8 mouse cellular contexts compared by ENCODE assay signal in genomic region chr7:143055499-143056186, GRCm38 (mm10). TPM values are rescaled to one million over a fixed set of nuclear protein-coding genes. Genes with fewer than 3 reads are reported as not detected.
A peak's percentile ranks its signal among the peaks of the same experiment; 100 is the strongest.
DNase-seq lines count a peak whose midpoint lies in the region; ATAC-seq and TF ChIP-seq lines count a peak whose summit lies in the region.

No protein-coding gene starts in this region.

- H3K36me3 ChIP-seq in kidney, postnatal 0 days (ENCODE audit: insufficient read depth, low read length) = 0 out of 2 replicates have a peak, but pooled peaks cover 3% of the 10 kb centered on the region
- H3K36me3 ChIP-seq in hindbrain, embryonic 13.5 days = no peaks in the 10 kb centered on the region
- H3K36me3 ChIP-seq in midbrain, embryonic 13.5 days = 0 out of 2 replicates have a peak, but pooled peaks cover 3% of the 10 kb centered on the region

- peak overlapping the region; percentile 79 for H3K4me2 ChIP-seq in kidney, postnatal 0 days (ENCODE audit: low read length)
- H3K4me2 ChIP-seq in hindbrain, embryonic 13.5 days = peak overlapping the region; percentile 88
- H3K4me2 ChIP-seq in midbrain, embryonic 13.5 days (replicated peaks) = peak overlapping the region; percentile 91

- TF ChIP-seq POLR2A in cortical plate, adult 2 months (IDR thresholded peaks at IDR 0.05; ENCODE audit: extremely low read depth, insufficient read depth, low read length) = no peak

- H3K27ac ChIP-seq in kidney, postnatal 0 days = peak overlapping the region; percentile 51
- peak overlapping the region; percentile 56 for H3K27ac ChIP-seq in cortical plate, adult 2 months (ENCODE audit: insufficient read depth, low read length)
- 0 out of 2 replicates have a peak overlapping the region, but pooled peaks have one; percentile 20 for H3K27ac ChIP-seq in hindbrain, embryonic 13.5 days
- no peak overlapping the region for H3K27ac ChIP-seq in midbrain, embryonic 13.5 days

- peaks cover 39% of the 10 kb centered on the region for H3K4me1 ChIP-seq in kidney, postnatal 0 days (replicated peaks; ENCODE audit: insufficient read depth, low read length)
- H3K4me1 ChIP-seq in cortical plate, adult 2 months (ENCODE audit: control insufficient read depth, insufficient read depth, low read length) = peaks cover 34% of the 10 kb centered on the region
- H3K4me1 ChIP-seq in hindbrain, embryonic 13.5 days (replicated peaks) = peaks cover 68% of the 10 kb centered on the region
- peaks cover 52% of the 10 kb centered on the region for H3K4me1 ChIP-seq in midbrain, embryonic 13.5 days (replicated peaks)

- no peak for ATAC-seq in kidney, postnatal 0 days (replicated peaks; ENCODE audit: low FRiP score, low read depth)
- no peak for ATAC-seq in hindbrain, embryonic 13.5 days (ENCODE audit: low FRiP score)
- ATAC-seq in midbrain, embryonic 13.5 days = no peak

- peak overlapping the region; percentile 98 for H3K4me3 ChIP-seq in kidney, postnatal 0 days (replicated peaks; ENCODE audit: low read depth, low read length)
- H3K4me3 ChIP-seq in cortical plate, adult 2 months (ENCODE audit: insufficient read depth, low read length) = peak overlapping the region; percentile 97
- no peak overlapping the region for H3K4me3 ChIP-seq in hindbrain, embryonic 13.5 days
- no peak overlapping the region for H3K4me3 ChIP-seq in midbrain, embryonic 13.5 days (replicated peaks)

- no peak for TF ChIP-seq CTCF in kidney, postnatal 0 days (IDR thresholded peaks at IDR 0.05; ENCODE audit: low read depth)
- no peak for TF ChIP-seq CTCF in cortical plate, adult 2 months (IDR thresholded peaks at IDR 0.05; ENCODE audit: extremely low read depth, insufficient read depth, low read length)

- DNase-seq in kidney, postnatal 0 days (ENCODE audit: low spot score) = peak; percentile 27
- no peak for DNase-seq in kidney, adult 8-10 months
- no peak for DNase-seq in urinary bladder, postnatal 36 days (ENCODE audit: low spot score in 2 of 2)
- no peak for DNase-seq in ovary, adult 18-20 months (ENCODE audit: low spot score)
- no peak for DNase-seq in urinary bladder, postnatal 14 days (ENCODE audit: low spot score)

- peak overlapping the region; percentile 6; the same call in 1 of the 2 replicates for H3K9ac ChIP-seq in kidney, postnatal 0 days (ENCODE audit: low read depth, low read length)
- H3K9ac ChIP-seq in hindbrain, embryonic 13.5 days = peak overlapping the region; percentile 89; the same call in 1 of the 2 replicates
- peak overlapping the region; percentile 52; the same call in 1 of the 2 replicates for H3K9ac ChIP-seq in midbrain, embryonic 13.5 days (replicated peaks)

- no peaks in the 10 kb centered on the region for H3K9me3 ChIP-seq in kidney, postnatal 0 days (replicated peaks; ENCODE audit: low read length)
- no peaks in the 10 kb centered on the region for H3K9me3 ChIP-seq in hindbrain, embryonic 13.5 days
- H3K9me3 ChIP-seq in midbrain, embryonic 13.5 days = no peaks in the 10 kb centered on the region

- 66% methylated on average over 11 of the region's 11 CpGs for WGBS in kidney, postnatal 0 days
- WGBS in hindbrain, embryonic 13.5 days = 80% methylated on average over 11 of the region's 11 CpGs
- 87% methylated on average over 11 of the region's 11 CpGs for WGBS in midbrain, embryonic 13.5 days

- no peaks in the 10 kb centered on the region for H3K27me3 ChIP-seq in kidney, postnatal 0 days (ENCODE audit: insufficient read depth, low read length)
- no peaks in the 10 kb centered on the region for H3K27me3 ChIP-seq in hindbrain, embryonic 13.5 days
- no peaks in the 10 kb centered on the region for H3K27me3 ChIP-seq in midbrain, embryonic 13.5 days

RNA-seq across cellular contexts. Expression of gene Cd81, which starts 3.1 kb away (rescaled TPM):
- 621 and 647 TPM in 2 replicates for polyA plus RNA-seq in kidney, postnatal 0 days (2015; fragmentation: Nextera tagmentation; extraction: Ambion mirVana)
- polyA plus RNA-seq in cortical plate, adult 2 months (2012; rRNA removed) = 638 and 653 TPM in 2 replicates
- polyA plus RNA-seq in hindbrain, embryonic 13.5 days (2015; fragmentation: Nextera tagmentation; extraction: Ambion mirVana) = 322 and 332 TPM in 2 replicates
- polyA plus RNA-seq in midbrain, embryonic 13.5 days (2015; fragmentation: Nextera tagmentation; extraction: Ambion mirVana) = 248 and 257 TPM in 2 replicates

RNA-seq across cellular contexts. Expression of gene Tssc4, which starts 13.4 kb away (rescaled TPM):
- polyA plus RNA-seq in kidney, postnatal 0 days (2015; fragmentation: Nextera tagmentation; extraction: Ambion mirVana) = 69.1 and 72.3 TPM in 2 replicates
- polyA plus RNA-seq in cortical plate, adult 2 months (2012; rRNA removed) = 71.6 and 74.4 TPM in 2 replicates
- polyA plus RNA-seq in hindbrain, embryonic 13.5 days (2015; fragmentation: Nextera tagmentation; extraction: Ambion mirVana) = 90.8 and 99.3 TPM in 2 replicates
- polyA plus RNA-seq in midbrain, embryonic 13.5 days (2015; fragmentation: Nextera tagmentation; extraction: Ambion mirVana) = 102 and 104 TPM in 2 replicates

RNA-seq across cellular contexts. Expression of gene Trpm5, which starts 38.8 kb away (rescaled TPM):
- 3.4 and 3.9 TPM in 2 replicates for polyA plus RNA-seq in kidney, postnatal 0 days (2015; fragmentation: Nextera tagmentation; extraction: Ambion mirVana)
- polyA plus RNA-seq in cortical plate, adult 2 months (2012; rRNA removed) = not detected in 2 replicates
- polyA plus RNA-seq in hindbrain, embryonic 13.5 days (2015; fragmentation: Nextera tagmentation; extraction: Ambion mirVana) = 1.4 and 1.9 TPM in 2 replicates
- polyA plus RNA-seq in midbrain, embryonic 13.5 days (2015; fragmentation: Nextera tagmentation; extraction: Ambion mirVana) = 0.95 and 1.2 TPM in 2 replicates

RNA-seq across cellular contexts. Expression of gene Kcnq1, which starts 50.5 kb away (rescaled TPM):
- polyA plus RNA-seq in kidney, postnatal 0 days (2015; fragmentation: Nextera tagmentation; extraction: Ambion mirVana) = 12.6 and 13.4 TPM in 2 replicates
- polyA plus RNA-seq in cortical plate, adult 2 months (2012; rRNA removed) = 0.62 and 0.79 TPM in 2 replicates
- polyA plus RNA-seq in hindbrain, embryonic 13.5 days (2015; fragmentation: Nextera tagmentation; extraction: Ambion mirVana) = 1.3 and 1.7 TPM in 2 replicates
- polyA plus RNA-seq in midbrain, embryonic 13.5 days (2015; fragmentation: Nextera tagmentation; extraction: Ambion mirVana) = 0.82 and 0.89 TPM in 2 replicates

RNA-seq across cellular contexts. Expression of gene Tspan32, which starts 50.8 kb away (rescaled TPM):
- polyA plus RNA-seq in kidney, postnatal 0 days (2015; fragmentation: Nextera tagmentation; extraction: Ambion mirVana) = 1.0 and 1.1 TPM in 2 replicates
- polyA plus RNA-seq in cortical plate, adult 2 months (2012; rRNA removed) = 0.26 and 0.44 TPM in 2 replicates
- 0.65 and 1.2 TPM in 2 replicates for polyA plus RNA-seq in hindbrain, embryonic 13.5 days (2015; fragmentation: Nextera tagmentation; extraction: Ambion mirVana)
- 0.50 and 0.72 TPM in 2 replicates for polyA plus RNA-seq in midbrain, embryonic 13.5 days (2015; fragmentation: Nextera tagmentation; extraction: Ambion mirVana)

Comparison
In these comparisons a context has a peak if more than half of its experiments do, and no peak if none do; other contexts are left out.
1. H3K4me3 ChIP-seq: peak in kidney, postnatal 0 days (single experiment) and cortical plate, adult 2 months (single experiment); none in hindbrain, embryonic 13.5 days (single experiment) and midbrain, embryonic 13.5 days (single experiment).
2. H3K9ac ChIP-seq: peak in every context shown above with its lines; median percentile 89 in hindbrain, embryonic 13.5 days; 52 in midbrain, embryonic 13.5 days; 6 in kidney, postnatal 0 days.
3. Peak in every context shown above with its lines, with median percentiles within 50 percentile points of each other: H3K4me2 ChIP-seq.